Mouse (Mus musculus): Measurements from ENCODE around the gene Chrng.
A peak's percentile ranks its signal among the peaks of the same experiment; 100 is the strongest.

The Chrng gene

DNA sequence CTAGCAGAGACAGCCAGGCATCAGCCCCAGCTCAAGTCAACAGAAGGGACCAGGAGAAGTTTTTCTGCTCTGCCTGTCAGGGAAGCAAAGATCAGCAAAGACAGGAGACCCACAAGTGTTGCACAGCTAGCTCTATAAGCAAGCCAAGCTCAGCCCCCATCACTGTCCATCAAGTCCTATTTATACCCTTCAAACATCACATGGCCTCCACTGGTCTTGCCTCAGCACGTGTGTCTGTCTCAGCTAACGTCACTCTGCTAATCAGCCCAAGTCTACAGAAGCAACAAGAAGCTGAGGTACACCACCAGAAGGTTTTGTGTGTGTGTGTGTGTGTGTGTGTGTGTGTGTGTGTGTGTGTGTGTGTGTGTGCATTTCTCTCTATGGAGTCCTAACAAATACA is 3.6 kb upstream of the Chrng start:
- DNase-seq, result no peak

- DNase-seq, result no peak
These were observed 2.6 kb upstream of the Chrng start for GRCm38 (mm10) chr1:87201848-87202247.

DNA sequence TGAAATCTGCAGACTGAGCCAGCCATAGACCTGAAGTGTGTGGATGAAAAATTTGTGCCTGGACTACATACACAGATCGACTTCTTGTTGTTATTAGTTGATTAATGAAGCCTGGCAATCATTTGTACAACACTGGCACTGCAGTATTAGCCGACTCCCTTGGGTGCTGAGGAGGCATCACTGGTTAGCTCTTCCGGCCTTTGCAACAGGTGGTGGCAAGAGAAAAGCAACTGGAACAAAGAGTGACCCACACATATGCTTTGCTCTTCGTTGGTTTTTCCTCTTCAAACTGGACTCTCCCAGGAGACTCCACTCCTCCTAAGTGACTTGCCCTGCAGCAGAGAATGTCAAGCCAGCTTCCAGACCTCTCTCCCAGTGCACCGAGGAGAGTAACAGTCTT is 678 bp upstream of the Chrng start:
- DNase-seq, result no peak

- no peak for DNase-seq
These were observed 581 bp downstream of the Chrng start for GRCm38 (mm10) chr1:87205038-87205437.

GRCm38 (mm10) chr1:87205502-87205901 is 1.0 kb downstream of the Chrng start:
- no peak for DNase-seq

- DNase-seq, result no peak
These were observed 1.9 kb downstream of the Chrng start for GRCm38 (mm10) chr1:87206339-87206738.

DNA sequence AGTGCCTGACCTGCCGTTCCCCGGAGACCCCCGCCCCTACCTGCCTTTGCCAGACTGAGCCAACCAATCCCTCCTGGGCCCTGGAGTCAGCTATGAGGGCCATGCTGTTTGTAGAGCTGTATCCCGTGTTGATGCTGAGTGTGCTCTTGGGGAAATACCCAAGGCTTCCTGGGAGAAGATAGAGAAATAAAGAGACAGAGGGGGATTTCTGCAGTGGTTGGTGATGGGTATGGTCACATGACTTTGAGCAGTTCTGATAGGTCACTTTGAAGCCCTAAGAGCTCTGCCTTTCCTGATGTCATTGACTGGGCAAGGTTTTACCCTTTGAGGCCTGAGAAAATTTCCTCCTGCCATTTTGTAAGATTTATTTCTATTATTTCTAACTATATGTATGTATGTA is 7.0 kb downstream of the Chrng start:
- no peak for DNase-seq

GRCm38 (mm10) chr1:87213735-87214704 is 9.6 kb downstream of the Chrng start, which contains the start of gene Eif4e2:
Gene Eif4e2 (plus strand): TSS chr1:87213914.
- peak; percentile 94 for DNase-seq

DNA sequence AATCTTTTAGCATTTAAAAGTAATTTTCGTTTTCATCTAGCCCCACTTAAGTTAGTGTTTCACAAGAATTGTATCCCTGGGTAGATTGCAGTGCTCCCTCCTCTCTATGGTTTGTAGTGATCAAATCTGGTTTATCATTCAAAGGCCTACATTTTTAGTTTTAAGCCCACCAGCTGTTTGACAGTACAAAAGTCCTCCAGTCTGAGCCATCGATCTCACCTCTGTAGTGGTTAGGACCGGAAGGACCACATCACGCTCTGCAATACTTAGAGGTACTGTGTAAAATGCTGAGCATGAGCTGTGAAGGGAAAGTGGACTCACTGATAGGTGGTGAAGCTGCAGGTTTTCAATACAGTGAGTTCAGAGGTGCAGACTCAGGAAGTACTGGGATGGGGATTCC is 10.3 kb downstream of the Chrng start:
- DNase-seq, result no peak

DNA sequence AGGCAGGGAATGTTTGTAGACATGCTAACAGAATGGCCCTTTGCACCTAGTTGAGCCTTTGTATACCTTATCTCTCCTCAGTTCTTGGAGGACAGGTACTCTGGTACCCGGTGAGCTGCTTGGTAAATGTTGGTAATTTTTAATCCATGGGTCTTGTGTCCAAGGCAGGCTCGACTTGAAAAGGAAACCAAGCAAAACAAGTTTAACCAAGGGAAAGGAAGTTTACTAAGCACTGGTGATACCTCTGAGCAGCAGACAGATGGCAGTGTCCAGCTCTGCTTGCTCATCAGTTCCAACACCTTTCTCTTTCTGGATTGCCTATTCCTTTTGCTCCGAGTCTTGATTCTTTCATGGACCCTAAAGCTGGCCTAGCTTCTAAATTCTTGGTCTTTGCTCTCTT is 13.5 kb downstream of the Chrng start:
- DNase-seq, result no peak

DNA sequence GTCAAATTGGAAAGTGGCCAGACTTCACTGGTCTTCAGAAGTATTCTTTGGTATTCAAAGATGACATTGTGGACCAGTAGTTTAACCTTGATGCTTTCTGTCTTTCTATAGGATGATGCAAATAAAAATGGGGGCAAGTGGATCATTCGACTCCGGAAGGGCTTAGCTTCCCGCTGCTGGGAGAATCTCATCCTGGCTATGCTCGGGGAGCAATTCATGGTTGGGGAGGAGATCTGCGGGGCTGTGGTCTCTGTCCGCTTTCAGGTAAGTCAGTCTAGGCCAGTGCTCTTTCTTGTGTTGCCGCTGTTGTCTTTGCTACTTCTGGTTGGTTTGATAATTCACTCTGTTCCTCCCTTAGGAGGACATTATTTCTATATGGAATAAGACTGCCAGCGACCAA is 21.3 kb downstream of the Chrng start:
- DNase-seq, result no peak

DNA sequence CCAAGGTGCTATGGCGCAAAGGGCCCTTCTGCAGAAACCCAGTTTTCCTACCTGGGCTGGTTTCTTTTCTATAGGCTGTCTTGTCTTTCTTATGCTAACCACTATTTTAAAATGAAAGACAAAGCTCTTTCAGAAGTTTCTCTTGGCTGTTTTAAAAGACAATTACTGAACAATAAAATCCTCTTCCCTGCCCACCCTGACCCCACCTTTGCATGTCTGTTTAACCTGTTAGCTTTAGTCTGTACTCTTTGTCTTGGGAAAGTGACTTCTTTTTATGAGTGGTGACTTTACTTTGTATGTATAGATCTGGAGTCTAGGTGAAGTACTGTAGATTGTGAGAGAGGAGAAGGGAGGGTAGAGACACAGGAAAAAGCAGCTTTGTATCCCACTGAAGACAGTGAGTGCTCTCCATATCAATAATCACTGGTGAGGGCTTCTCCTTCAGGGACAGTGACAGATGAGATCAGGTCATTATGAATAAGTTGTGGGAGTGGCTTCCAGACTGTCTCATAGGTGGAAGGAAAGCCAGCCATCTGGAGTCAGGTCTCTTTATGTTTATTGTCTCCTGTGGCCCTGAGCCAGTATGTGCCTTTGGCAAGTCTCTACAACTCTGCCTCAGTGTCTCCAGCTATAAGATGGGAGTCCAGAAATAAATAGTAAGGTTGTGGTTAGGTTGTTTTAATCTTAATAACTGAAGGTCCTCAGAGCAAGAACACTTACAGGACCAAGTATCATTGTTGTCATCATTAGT is 22.1 kb downstream of the Chrng start:
- DNase-seq, result no peak

DNA sequence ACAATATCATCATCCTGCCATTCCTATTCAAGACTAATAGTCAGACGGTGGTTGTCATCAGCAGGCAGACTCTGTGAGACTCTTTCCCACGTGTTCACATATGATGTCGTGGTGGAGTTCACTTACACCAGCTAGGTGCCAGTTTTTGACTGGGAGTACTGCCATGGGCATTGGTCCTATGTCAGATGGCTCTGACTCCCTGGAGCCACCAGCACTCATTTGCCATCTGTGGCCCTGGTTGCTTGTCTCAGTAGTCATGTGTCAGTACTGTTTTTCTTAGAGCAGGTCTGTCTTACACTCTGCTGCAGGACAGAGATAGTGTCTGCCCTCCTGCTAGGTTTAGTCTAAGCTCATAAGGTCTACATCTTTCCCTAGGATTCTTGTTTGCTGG is 22.7 kb downstream of the Chrng start:
- no peak for DNase-seq

DNA sequence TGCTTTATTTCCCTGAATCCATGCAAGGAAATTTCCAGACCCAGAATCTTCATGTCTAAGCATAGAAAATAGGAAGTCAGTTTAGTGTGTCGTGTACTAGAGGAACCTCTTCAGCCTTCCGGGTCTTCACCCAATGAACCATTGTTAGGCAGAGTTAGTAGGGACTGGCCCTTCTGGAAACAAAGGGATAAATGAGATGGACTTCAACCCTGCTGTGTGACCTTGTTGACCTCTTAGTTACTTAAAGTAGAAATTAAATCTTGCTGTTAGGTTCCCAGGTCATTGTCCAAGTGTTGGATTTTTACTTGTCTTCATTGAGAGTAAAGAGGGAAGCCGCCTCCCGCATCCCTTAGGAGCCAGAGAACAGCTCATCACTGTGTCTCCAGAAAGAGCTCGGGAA is 26.1 kb downstream of the Chrng start:
- no peak for DNase-seq

- no peak for DNase-seq
These were observed 27.7 kb downstream of the Chrng start for GRCm38 (mm10) chr1:87232197-87232596.

GRCm38 (mm10) chr1:87239056-87239455 is 34.6 kb downstream of the Chrng start:
- no peak for DNase-seq

DNA sequence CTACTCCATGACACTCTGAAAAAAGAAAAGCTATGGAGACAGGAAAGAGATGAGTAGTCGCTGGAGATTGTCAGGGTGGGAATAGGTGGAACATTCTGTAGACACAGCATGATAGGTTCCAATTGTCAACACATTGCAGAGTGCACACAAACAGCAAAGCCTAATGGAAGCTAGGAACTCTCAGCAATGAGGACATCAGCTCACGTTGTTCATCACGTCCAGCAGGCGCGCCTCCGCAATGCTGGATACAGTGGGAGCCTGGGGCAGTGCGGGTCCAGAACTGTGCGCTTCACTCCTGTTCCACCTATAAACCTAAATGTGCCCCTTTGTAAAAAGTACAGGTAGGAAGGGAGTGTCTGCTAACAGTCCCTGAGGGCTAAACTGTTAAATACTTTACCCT is 38.6 kb downstream of the Chrng start:
- no peak for DNase-seq

GRCm38 (mm10) chr1:87245430-87245829 is 41.0 kb downstream of the Chrng start:
- DNase-seq, result no peak

DNA sequence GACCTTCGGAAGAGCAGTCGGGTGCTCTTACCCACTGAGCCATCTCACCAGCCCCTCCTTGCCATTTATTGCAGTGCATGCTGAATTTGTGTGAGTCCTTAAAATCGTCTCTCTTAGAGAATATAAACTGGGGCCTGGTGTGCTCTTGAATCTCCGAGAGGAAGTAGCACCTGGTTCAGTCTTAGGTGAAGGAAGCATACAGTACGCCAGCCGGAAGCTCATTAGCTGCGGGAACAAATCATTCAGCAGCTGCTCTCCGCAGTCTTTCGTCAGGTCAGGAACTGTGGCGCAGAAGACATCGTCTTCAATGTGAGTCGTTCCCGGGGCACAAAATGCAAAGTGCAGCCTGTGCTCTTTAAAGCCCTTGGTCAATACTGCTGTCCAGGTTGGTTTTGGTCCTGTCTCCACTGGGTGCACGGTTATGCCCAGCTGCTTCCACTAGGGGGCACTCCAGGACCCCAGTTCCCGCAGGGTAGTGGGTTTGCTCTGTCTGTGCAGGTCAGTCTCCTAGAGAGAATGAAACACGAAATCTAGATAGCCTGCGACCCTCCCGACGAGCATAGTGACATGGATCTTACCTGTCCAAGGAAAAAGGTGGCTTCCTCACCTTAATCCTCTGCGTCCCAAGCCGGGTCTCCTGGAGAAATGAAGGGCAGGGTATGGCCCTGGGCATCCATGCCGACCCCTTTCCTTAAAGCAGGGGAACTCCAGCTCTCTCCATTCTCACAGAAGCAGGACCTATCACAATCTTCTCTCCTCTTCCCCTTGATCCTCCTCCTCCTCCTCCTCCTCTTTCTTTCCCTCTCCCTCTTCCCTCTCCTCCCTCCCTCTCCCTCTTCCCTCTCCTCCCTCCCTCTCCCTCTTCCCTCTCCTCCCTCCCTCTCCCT is 41.7 kb downstream of the Chrng start:
- peak; percentile 45 for DNase-seq

- no peak for DNase-seq
These were observed 47.7 kb downstream of the Chrng start for GRCm38 (mm10) chr1:87252040-87252609.

DNA sequence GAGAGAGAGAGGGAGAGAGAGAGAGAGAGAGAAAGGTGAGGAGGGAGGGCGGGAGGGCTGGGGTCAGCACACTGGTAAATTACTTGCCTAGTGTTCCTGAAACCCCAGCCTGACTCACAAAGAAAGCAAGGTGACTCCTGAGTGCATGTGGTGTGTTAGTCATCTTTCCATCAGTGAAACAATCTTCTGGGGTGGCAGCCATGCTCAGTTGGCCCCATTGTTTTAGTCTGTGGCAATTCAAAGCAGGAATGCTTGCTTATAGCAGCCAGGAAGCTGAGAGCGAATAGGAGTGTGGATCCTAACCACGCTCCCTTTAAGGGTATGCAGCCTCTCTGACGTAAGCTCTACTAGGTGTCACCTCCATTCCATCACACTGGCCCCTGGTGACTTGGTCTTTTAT is 50.7 kb downstream of the Chrng start:
- DNase-seq, result no peak

GRCm38 (mm10) chr1:87257691-87258090 is 53.2 kb downstream of the Chrng start:
- no peak for DNase-seq

GRCm38 (mm10) chr1:87258484-87258883 is 54.0 kb downstream of the Chrng start:
- DNase-seq, result no peak
